Mouse (Mus musculus): ENCODE data around the gene Mpig6b.

Mpig6b gene

GRCm38 (mm10) chr17:35066084-35066483 lies at the start of gene Mpig6b:
Gene Mpig6b (minus strand): TSS chr17:35066184.
- no peak for DNase-seq

DNA sequence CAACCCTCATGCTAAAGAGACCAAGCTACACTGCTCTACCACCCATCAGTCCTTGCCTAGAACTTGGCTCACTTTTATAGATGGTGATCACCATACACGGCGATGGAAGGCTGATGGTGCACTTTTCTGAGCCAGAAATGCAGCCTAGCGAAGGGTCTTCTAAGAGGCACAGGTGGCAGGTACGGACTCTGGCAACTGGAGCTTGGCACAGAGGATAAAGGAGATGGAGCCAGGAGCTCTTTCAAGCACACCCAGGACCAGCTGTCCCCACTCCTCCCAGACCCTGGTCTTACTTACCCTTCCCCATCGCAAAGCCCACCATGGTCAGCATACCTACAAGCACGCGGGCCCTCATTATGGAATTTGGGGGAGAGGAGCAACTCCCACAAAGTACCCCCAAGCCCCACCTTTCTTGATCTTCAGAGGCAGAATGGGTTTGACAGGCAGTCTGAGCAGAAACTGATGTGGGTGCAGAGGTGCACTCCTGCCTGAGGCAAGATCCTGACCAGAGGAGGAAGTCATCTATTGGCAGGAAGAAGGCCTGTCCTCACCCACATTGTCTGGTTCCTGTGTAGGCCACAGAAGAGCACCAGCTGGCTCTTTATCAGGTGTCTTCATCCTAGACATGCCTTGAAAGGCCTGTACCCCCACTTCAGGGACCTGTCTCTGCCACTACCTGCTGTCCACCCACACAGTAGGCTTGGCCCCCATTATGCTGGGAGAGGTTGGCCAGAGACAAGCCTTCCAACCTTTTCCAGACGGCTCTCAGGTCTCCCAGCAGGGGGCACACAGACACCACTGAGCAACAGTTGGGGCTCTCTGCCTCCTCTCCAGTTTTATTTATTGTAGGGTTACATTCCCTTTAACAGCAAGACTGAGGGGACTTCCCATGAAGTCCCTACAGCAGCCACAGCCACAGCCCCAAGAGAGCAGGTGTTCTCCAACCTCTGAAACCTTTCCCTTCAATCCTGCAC lies 49.3 kb upstream of the Mpig6b start, which contains the start of gene Ly6g5b:
Gene Ly6g5b, minus strand, starts transcription at position 383 of the 974 bp plus-strand sequence.
- no peak for DNase-seq

DNA sequence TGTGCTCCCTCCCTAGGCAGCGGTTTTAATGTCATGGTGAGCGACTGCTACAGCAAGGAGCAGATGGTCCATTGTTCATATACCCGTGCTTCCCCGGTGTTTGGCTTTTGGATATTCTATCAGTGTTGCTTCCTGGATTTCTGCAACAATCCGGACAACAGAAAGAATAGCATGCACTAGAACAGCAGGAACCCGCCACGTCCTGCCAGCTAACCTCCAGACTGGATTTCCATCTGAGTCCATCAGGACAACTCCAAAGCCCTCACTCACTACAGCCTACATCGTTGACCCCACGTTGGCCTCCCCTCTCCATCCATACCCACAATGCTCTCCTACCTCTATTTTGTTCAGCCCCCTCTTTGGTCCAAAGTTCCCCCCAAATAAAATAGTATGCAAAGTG lies 45.8 kb upstream of the Mpig6b start:
- DNase-seq, result no peak

- no peak for DNase-seq
Observed at GRCm38 (mm10) chr17:35108097-35108496, 42.1 kb upstream of the Mpig6b start, which contains the start of gene Ly6g5c. Gene Ly6g5c (plus strand): TSS chr17:35108279.

DNA sequence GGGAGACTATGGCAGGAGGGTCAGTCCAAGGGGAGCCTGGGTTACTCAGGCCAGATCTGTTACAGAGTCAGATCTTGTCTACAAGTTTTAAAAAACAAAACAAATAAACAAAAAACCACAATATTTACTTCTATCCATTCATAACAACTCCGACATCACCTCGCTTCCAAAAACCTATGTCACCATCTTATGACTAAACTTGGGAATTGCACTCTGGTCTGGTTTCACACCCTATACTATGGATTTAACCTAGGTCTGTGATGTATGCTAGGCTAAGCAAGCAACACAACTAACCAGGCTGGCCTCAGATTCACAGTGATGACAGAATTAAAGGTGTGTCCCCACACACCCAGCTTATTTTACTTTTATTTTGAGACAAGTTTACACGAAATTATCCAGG lies 40.5 kb upstream of the Mpig6b start:
- DNase-seq, result no peak

DNA sequence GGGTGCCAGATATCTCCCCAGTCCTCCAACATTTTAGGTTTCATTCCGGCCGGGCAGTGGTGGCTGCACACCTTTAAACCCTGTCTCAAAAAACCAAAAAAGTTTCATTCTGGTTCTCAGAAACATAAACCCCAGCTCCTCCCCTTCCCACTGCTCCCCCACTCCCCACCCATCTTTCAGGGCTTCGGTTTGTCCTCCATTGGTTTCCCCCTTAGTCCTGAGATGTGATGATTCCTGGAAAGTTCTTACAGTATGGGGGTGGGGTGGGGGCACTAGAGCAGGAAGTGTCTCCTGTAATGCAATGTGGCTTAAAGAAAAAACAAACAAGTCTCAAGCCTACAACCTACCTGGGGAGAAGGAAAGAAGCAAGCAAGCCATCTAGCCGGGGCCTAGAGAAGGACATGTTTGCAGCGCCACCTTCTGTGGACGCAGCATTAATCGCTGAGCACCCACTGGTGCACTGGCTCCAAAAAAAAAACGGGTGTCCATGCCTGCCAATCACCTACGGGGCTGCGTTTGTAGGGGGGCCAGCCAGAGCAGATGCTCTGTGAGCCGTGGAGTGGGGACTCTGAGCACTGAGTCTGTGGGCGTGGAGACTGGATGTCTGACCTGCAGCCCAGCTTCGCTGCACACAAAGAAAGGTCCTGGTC lies 39.9 kb upstream of the Mpig6b start:
- peak; percentile 46 for DNase-seq

DNA sequence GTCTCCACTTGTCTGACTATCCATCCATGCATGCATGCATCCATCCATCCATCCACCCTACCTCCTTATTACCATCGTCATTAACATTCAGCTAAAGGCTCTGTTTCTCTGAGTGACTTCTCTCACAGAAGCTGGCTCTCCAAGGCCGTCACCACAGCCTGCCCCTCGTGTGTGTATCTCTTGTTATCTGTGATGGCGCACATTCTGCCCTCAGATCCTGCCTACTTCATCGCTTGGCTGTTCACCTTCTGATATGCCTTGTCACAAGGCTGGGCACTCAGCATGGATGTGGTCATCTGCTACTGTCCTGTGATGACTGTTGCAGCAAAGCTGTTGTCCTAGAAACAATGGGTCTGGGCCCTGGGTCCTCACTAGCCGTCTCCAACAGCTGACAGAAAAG lies 38.8 kb upstream of the Mpig6b start:
- DNase-seq, result no peak

- no peak for DNase-seq
Observed at GRCm38 (mm10) chr17:35104079-35104478, 38.1 kb upstream of the Mpig6b start.

GRCm38 (mm10) chr17:35103221-35103690 lies 37.3 kb upstream of the Mpig6b start:
- peak; percentile 85 for DNase-seq

- no peak for DNase-seq
Observed at GRCm38 (mm10) chr17:35102299-35102698, 36.3 kb upstream of the Mpig6b start.

- DNase-seq, result no peak
Observed at GRCm38 (mm10) chr17:35101161-35101560, 35.2 kb upstream of the Mpig6b start.

DNA sequence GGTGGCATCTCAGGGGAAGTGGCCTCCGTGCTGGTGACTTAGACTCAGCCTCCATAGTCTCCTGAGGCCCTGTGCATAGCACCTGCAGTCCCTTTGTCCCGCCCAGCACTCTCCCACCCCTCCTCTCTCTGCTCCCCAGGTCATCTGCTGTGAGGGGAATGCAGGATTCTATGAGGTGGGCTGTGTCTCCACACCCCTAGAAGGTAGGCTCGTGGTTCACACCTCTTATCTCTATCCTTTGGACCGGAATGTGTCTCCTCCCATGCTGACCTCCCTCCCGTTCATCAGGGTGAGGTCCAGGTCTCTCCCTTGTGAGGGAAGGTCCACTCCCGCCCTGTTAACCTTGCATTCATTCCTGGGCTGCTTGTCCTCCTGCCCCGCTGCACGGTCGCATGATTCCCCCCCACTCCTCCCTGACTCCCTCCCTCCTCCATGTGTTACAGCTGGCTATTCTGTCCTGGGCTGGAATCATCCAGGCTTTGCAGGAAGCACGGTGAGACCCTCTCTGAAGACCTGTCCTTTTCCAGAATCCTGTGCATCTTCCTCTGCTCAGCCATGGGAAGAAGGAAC lies 34.3 kb upstream of the Mpig6b start:
- DNase-seq, result peak; percentile 49

DNA sequence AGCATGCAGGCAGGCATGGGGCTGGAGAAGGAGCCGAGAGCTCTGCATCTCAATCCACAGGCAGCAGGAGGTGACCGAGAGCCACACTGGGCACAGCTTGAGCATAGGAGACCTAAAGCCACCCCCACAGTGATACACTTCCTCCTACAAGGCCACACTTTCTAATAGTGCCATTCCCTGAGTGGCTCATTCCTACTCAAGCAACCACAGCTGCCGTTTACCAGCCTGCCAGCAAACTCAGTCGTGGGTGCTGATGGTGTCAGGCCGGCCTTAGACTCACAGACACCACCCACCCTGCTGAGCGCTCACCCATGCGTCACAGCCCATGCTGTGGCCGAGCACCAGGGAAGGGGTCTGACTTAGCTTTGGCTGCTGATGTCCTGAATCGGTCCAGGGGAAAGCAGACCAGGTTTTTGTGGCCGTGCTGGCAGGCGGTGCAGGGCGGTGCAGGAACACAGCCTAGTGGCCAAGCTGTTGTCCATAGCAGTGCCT lies 31.2 kb upstream of the Mpig6b start:
- no peak for DNase-seq

DNA sequence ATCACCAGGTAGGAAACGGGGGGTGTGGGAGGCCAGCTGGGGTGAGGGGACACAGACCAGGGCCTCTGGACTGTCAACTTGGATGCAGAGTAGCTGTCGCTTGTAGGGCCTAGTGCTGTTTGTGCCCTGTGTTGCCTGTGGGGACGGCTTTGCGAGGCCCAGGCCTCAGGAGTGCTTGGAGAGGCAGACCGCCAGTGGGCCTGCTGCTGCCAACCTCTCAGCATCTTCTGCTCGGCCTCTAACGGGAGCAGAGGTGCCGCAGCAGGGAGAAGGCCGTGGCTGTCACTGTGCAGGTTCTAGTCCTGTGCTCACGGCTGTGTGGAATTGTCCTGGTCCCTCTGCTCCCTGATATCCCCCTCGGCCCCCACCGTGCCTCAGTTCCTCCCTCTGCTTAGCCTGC lies 30.6 kb upstream of the Mpig6b start:
- DNase-seq, result no peak

DNA sequence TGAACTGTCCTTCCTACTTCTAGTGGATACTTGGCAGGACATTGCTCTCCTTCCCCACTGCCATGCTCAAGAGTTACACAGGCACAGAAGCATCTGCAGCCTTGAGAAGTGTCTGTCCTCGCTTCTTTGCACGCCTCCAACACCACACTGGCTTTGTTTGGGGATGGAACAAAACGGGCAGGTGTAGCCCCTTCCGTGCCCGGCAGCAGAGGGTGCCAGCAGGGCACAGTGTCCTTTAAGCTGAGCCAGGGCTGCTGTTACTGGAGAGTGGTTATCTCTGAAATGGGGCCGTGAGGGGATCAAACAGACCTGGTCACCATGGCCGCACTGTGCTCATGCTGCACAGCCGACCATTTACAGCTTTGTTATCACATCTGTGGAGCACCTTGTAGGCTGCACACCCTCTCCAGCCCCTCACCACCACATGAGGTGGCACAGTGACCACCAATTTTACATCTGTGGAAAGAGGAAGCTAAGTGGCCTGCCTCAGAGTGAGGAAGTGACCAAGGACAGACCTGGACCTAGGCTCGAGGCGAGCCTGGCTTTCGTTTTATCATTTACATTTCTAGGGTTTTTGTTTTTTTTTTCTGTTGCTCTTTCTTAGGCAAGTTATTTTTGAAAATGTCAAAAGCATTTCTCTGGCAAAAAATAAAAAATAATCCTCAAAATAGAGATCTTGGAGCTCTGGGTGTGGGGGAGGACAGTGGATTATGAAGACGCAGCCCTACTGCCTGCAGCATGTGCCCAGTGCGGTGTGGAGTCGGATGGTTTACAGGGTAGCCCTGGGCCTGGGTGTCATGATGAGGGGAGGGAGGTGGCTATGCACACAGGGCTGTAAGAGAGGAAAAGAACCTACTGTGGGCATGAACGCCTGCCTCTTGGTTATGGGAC lies 28.7 kb upstream of the Mpig6b start:
- no peak for DNase-seq

- DNase-seq, result no peak
Observed at GRCm38 (mm10) chr17:35092403-35093198, 26.6 kb upstream of the Mpig6b start.

- no peak for DNase-seq
Observed at GRCm38 (mm10) chr17:35090166-35090932, 24.4 kb upstream of the Mpig6b start.

GRCm38 (mm10) chr17:35088825-35089644 lies 23.1 kb upstream of the Mpig6b start, which contains the start of gene Abhd16a:
Gene Abhd16a (plus strand): TSS chr17:35089263.
- DNase-seq, result peak; percentile 93

- DNase-seq, result no peak
Observed at GRCm38 (mm10) chr17:35088151-35088550, 22.2 kb upstream of the Mpig6b start.

Data from kidney, adult 11 months (tissue).